Mouse (Mus musculus) cerebral cortex, adult 2 months (tissue): ENCODE data around the gene Prg3.

Source experiments
- WGBS: fragments of 180-500 bp; shearing (Covaris S2); methylation state at CpG from one replicate; pipeline ENCODE4 v1.1.7; 2018; 5-methylcytosine and 5-hydroxymethylcytosine counted together

Prg3 gene

DNA sequence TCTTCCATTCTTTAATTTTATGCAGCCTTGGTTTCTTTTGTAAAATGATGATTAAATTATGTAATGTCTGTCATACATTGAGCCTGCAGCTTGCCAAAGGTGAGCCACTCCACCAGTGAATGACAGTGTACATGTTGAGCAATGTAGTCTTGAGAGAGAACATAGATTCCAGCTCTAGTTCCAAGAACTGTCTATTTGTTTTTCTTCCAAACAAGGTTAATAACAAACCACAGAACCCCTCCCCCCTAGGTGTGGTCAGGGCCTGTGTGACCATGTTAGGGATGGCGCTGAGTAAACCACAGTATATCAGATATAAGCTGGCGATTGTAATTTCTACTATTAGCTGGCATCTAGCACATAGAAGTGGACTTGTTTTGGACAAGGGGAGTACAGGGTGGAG lies 8.4 kb downstream of the Prg3 start:
- WGBS = 92% methylated on average over 2 of the region's 2 CpGs

DNA sequence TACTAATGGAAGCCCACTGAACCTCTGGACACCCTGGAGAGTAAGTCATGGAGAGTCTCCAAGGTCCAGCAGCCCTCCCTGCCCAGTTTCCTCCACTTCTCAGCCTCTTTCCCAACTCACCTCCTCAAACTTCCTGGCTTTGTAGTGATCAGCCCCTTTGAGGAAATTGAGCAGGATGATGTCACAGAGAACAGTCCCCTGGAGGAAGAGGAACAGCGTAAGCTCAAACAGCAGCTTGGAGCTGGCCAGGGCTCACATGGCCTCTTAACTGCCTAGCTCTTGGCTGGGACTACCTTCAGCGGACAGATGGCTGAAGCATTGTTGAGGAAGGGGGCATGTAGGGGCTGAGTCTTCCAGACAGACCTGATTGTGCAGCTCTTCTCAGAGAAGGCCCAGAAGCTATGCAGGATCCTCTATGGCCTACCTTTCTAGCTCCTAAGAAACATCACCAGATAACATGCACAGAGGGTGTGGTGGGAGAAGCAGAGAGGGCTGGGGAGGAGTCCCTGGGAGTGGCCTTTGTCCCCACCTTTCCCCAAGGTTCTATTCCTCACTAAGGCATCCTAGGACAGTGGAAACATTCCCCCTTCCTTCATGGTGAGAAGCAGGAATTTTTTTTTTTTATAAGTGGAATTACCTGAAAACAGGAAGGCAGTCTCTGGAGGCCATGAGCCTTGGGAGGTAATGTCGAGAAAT lies 11.6 kb downstream of the Prg3 start:
- WGBS = 89% methylated on average over 3 of the region's 3 CpGs

DNA sequence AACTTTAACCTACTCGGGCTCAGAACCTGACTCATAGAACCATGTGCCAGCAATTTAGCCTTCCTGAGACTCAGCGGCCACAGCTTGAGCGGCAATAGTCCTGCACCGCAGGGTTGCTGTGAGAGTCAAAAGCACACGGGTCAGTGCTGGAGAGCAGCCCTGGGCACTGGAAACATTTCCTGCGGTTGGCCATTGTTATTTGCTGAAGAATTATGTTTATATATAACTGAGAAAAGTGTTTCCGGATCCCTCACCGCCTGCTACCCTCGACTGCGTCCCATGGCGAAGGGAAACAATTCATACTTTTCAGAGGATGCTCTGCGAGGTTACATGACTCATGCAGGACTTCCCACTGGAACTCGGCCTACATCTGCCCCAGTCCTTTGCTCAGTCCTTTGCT lies 13.5 kb downstream of the Prg3 start:
- 67% methylated on average over 13 of the region's 13 CpGs for WGBS

DNA sequence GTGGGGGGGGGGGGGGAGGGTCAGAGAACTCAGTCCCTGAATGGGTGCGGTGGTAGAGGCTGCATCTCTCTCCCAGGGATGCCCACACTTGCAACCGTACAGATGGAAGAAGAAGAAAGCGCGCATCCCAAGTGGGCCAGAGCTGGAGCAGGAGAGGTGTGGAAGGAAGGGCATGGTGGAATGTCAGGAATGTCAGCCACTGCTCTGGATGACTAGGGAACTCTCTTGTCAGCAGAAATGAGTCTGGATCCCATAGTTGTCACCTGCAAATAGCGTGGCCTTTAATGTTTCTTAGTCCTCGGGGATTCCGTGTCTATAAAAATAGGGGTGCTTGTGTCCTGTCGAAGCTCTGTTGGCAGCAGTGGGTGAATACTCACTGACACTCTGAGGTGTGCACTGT lies 14.6 kb downstream of the Prg3 start:
- 84% methylated on average over 8 of the region's 8 CpGs for WGBS

DNA sequence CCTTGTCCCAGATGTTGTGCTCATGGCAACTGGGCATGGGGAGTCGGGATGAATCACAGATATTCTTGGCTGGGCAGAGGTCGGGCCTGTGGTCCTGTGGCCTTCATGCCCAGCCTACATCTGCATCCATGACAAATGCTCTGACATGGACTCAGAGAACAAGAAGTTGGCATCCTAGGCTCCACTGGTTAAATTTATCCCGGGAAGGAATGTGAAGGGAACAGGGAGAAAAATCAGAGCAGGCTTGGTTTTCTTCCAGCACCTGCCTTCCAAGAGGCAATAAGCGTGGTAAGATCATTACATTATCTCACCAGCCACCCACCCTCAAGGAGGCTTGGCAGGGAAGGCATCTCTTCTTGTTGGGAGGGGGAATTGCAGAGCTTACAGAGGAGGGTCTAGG lies 16.3 kb downstream of the Prg3 start:
- WGBS = 62% methylated on average over 4 of the region's 4 CpGs

DNA sequence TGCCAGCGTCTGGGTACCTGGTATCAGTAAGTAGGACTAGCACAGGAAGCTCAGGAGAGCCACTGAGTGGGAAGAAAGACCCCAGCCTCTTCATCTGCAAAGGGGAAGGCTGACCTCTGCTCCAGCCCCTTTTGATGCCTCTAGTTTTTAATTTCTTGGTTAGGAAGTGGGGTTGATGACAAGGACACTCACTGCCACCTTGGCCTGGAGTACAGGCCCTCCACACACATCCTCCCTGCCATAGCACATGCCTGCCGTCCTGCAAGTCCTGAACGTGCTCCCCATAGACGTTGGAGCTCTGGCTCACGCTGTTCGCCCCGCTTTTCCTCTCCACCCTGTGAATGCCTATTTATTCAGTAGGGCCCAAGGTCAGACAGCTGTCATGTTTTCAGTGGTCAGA lies 18.6 kb downstream of the Prg3 start:
- 92% methylated on average over 7 of the region's 7 CpGs for WGBS

DNA sequence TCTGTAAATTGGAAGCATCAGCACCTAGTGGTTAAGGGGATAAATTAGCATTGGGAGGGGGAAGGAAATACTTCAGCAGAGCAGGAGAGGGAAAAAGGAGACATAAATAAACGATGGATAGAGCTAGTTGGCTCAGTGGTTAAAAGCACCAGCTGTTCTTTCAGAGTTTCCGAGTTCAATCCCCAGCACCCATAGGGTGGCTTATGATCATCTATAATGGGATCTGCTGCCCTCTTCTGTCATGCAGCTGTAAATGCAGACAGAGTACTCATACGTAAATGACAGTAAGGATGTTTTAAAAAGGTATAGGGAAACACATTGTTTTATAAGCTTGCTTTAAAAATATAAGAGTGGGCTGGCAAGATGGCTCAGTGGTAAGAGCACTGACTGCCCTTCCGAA lies 19.7 kb downstream of the Prg3 start:
- WGBS = 19% methylated on average over 4 of the region's 4 CpGs

DNA sequence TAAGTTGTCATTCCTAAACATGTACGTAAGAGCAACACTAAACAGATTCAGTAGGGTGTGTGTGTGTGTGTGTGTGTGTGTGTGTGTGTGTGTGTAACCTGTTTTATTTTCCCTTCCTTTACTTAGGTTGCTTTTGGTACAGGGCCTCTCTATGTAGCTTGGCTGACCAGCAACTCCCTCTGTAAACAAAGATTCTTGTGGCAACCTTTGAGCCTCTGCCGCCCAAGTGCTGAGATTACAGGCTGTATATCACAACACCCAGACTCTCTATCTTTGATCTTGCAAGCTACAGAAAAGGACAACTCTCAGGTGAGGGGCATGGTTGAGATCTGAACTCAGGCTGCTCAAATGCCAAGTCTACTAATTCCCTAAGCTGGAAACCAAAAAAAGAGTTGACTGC lies 21.2 kb downstream of the Prg3 start:
- 95% methylated on average over 2 of the region's 2 CpGs for WGBS

DNA sequence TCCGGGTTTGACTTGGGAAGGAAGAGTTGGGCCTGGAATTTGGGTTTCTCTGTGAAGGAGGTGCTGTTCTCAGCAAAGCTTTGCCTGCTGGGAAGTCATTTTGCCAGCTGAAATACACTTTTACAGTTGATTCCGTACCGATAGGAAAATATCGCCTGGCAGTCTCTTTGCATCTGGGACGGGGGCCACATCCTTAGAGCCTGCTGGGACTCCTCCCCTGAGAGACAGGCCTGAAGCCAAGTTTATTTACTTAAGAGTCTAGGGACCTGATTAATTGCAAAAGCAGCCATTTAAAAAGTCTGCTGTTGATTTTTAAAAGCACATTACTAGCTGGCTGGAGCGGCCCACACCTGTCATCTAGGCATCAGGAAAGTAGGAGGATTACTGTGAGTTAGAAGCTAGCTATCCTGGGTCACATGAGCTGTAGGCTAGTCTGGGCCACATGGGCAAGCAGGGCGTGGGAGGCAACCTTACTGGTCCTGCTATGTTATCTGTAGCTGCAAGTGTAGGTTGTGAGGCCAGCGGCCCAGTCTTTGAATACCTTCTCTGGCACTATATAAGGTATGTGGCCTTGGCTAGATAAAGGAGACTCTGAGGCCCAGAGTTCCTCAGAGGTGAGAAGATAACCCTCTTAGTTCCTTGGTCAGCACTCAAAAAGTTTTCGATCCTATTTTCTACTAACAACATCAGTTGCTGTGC lies 24.0 kb downstream of the Prg3 start:
- 54% methylated on average over 9 of the region's 9 CpGs for WGBS

DNA sequence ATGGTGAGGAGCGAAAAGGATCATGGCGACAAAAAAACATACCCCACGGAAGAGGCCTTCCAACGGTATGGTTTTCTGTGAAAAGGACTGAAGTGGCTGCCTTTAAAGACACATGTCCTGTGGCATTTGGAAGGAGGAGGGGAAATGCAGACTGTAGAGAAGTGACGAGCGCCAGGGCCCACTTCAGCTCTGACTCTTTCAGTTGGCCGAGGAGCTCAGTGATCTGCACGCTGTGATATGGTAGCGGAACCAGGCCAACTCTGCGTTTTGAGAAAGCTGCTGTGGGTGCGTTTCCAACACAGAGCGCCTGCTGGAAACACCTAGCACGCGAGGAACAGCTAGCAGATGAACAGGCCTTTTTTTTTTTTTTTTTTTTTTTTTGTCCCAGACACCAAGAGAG lies 24.7 kb downstream of the Prg3 start:
- WGBS = 84% methylated on average over 14 of the region's 14 CpGs

DNA sequence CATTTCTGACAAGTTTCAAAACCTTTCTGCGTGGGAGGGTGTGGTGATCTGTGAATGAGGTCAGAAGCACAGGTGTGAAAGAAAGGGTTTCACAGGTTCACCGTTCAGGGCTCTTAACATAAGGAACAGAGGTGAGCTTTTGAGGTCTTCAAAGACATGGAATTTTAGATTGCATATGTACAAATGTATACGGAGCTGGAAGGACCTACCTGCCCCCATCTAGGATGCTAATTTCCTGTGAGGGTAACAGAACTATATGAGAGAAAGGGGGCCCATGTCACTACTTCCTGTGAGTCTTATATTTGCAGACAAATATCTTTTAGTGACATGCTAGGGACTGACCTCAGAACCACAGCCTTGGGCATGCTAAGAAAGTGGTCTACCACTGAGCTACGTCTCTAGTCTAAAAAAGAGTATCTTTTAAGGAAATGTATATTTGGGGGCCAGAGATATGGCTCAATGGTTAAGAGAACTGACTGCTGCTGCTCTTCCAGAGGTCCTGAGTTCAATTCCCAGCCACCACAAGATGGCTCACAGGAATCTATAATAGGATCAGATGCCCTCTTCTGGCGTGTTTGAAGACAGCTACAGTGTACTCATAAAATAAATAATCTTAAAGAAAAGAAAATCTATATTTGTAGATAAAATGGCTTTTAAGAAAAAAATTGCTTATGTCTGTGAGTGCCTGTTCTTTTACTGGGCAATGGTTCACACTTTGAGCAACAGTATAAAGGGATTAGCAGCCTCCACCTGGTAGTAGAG lies 26.0 kb downstream of the Prg3 start:
- 87% methylated on average over 5 of the region's 5 CpGs for WGBS

DNA sequence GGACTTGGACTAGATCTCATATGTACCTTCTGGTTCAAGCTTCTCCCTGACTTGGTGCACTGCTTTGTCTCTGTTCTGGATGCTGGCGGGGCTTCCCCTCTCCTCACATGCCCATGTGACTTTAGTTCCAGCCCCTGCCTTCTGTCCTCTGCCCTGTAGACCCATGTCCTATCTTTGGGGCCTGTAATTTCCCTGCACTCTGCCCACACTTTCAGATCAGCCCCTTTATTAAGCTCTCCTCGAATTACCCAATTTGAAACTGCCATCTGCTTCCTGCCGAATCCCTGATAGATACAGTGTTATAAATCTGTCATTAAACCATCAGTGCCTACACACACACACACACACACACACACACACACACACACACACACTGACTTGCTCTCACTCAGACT lies 26.6 kb downstream of the Prg3 start:
- 61% methylated on average over 3 of the region's 3 CpGs for WGBS

DNA sequence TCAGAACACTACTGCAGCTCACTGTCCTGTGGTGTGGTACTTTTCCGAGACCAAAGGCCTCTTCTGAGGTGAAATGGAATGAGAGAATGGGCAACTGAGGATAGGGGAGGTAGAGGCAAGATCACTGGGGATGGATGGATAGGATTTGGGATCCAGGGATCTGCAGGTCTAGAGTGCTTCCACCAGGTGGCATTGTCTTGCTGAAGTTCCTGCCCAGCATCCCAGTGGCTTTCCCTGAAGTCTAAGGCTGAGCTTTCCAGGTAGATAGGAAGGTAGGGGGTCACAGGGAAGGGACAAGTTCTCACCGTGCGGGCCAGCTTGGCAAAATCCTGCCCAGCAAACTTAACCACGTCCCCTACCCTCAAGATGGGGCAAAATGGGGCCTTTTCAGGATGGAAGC lies 34.0 kb downstream of the Prg3 start:
- WGBS = 51% methylated on average over 4 of the region's 4 CpGs

DNA sequence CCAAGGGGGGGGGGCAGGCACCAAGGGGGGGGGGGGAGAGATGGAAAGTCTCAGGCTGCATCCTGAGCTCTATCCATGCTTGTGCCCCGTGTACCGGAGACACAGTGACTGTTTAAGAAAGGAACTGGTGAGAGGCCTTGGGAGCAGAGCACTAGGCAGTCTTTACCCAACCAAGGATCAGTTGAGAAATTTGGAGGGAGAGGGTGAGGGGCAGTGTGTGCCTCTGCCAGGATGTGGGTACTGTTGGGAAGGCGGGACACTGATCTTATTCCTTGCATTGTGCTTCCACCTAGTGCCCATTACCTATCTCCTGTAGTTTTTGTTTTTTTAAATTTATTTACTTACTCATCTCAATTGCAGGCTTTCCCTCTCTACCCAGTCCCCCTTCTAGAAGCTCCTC lies 38.2 kb downstream of the Prg3 start:
- WGBS = 71% methylated on average over 3 of the region's 3 CpGs

DNA sequence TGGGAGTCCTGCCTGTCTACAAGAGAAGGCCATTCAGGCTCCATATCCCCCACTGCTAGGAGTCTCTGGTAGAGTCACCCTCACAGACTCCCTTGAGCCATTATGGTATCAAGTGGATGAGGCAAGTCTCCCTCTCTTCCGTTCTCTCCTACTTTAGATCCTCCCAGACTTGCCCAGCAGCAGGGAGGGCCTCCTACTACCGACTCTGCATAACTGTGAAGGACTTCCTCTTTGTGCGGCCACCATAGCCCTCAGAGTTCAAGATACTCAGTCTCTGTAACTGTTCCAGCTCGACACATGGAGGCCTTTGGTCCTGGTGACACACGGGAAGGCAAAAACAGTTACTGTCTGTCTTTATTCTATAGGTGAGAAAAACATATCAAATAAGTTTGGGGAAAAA lies 39.3 kb downstream of the Prg3 start:
- WGBS = 74% methylated on average over 5 of the region's 5 CpGs

DNA sequence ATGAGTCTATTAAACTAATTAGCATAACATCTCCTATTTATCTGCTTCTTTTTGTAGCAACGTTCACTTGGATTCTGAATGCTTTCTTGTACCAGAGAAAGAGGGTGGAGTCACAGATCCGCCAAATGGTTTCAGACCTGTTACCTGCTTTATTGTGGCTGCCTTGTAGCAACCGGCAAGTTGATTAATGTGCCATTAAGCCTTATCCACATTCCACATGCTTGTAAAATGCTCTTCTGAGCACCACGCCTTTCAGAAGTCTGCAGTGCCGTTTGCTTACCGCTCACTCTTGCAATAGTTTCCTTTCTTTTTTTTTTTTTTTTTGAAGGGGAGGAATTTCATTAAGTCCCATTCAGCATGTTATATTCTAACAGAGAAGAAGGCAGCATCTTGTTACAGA lies 41.9 kb downstream of the Prg3 start:
- WGBS = 55% methylated on average over 6 of the region's 6 CpGs

DNA sequence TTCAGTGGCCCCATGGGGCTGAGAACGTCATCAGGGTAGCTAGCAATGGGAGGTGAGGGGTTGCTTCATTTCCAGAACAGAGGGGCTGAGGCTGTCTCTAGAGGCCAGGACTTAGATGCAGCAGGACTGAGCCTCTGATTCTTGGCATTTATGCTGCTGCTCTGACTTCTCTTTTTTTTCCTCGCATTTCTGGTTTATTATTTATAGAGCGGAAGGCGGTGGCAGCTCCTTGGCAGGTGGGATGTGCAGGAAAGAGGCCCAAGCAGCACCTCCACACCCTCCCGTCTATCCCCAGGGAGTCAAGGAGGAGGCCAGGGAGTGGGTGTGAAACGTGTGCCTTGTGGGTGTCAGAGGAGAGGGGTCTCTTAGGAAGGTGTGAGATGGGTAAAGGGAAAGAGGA lies 43.0 kb downstream of the Prg3 start:
- 49% methylated on average over 6 of the region's 6 CpGs for WGBS

DNA sequence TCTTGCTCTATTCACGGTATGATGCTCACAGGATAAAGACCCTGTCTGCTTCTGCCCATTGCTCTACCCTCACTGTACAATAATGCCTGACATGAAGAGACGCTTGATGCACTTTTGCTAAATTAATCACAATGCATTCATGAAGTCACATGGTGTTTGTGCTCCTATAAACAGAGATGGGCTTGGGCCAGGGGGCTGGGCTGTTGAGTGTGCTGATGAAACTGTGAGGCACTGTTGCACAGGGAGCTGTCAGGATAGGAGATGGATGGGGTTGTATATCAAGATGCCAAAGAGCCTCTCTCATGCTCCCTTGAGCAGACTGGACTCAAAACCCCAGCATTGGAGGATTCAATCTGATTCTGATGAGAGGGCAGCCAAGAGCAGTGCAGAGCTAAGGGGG lies 45.1 kb downstream of the Prg3 start:
- 85% methylated on average over 2 of the region's 2 CpGs for WGBS

DNA sequence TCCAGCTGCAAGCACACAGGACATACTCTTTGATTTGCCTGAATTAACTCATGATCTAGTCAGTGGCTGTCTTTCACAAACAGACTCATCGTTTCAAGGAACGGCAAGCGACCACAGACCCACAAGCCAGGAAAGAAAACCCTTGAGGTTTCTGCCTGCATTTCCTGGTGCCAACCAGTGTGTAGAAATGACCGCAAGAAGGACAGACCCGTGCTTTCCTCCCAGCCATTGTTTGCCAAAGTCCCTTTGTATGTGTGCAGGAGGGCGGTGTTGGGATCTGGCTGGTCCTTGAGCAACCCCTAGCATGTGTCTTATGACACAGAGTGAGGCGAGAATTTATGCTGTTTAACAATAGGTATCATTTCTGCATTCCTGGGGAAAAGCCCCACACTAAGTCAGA lies 46.2 kb downstream of the Prg3 start:
- 81% methylated on average over 7 of the region's 7 CpGs for WGBS

DNA sequence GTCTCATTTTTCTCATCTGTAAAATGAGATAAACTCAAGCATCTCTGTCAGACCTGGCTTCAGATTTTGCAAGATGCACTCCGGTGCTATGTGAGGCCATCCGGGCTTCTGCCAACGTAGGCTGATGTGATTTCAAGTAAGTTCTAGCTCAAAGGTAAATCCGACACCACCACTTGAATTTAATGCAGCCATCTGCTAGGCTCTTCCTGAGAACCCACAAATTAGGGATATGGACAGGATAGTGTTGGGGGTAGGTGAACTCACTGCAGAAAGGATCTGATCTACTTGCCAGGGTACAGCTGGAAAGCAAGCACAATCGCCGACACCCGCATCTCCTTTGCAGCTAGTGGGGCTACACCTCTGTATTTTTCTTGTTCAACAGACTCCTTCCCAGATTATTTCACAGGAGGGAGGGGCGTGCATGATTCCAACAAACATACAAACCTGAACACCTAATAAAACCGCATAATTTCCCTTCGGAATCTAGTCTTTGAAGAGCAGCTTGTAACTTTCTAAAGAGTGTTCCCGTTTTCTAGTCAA lies 48.6 kb downstream of the Prg3 start:
- 4% methylated on average over 11 of the region's 11 CpGs for WGBS

DNA sequence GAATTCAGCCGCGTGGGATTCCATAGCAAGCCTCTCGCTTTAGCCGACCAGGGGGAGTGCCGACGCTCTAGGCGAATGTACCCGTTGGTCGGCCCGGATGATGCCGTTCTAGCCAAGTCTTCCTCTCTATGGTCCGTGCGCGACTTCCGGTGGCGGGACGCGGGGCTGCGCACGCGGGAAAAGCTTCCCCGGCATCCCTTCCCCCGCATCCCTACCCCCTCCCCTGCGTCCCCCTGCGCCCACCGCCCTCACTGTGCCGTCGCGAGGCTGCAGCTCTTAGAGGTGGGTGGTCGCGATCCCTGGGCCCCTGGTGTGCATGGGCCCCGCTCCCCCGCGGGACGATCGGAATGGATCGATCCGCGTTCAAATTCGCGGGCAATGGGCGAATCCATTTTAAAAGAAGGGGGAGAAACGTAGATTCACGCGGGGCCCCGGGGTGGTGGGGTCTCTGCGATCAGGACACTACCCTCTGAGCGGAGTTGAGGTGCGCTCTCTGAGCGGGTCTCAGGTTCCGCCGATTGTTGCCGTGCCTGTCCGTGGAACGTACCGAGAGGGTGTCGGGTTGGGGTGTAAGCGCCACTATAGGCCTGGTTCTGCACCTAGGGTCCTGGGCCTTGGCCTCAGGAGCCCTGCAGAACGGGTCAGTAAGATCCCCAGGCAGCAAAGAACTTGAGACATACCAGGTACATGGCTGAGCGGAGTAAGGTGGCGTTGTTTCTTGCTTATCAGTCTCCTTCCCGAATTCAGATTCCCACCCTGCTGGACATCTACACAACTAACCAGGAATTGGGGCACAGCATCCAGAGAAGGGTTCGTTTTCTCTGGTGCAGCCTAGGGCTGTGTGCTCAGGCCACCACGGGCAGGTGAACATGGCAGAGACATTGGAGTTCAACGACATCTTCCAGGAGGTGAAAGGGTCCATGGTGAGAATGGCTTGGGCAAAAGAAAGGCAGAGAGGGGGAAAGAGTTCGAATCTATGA lies 49.3 kb downstream of the Prg3 start, which contains the start of the genes Ssrp1 and P2rx3:
Gene Ssrp1, plus strand, starts transcription at position 188 of the 980 bp plus-strand sequence.
Gene P2rx3, minus strand, starts transcription at position 416 of the 980 bp plus-strand sequence.
- under 1% methylated on average over 66 of the region's 66 CpGs for WGBS
